Mouse (Mus musculus): ENCODE data around the gene Pik3r2. TPM values are rescaled to one million over a fixed set of nuclear protein-coding genes. Genes with fewer than 3 reads are reported as not detected.

Pik3r2 gene
- polyA plus RNA-seq, 1 experiment: 86.8 TPM

- no peak for TF ChIP-seq GATA1 (IDR thresholded peaks at IDR 0.05; ENCODE audit: low read length)
Measured at GRCm38 (mm10) chr8:70757523-70758307, 18.8 kb downstream of the Pik3r2 start.

- no peak for TF ChIP-seq GATA1 (IDR thresholded peaks at IDR 0.05; ENCODE audit: low read length)
Measured at GRCm38 (mm10) chr8:70756476-70757040, 20.0 kb downstream of the Pik3r2 start.

- no peak for TF ChIP-seq GATA1 (IDR thresholded peaks at IDR 0.05; ENCODE audit: low read length)
Measured at GRCm38 (mm10) chr8:70755661-70756475, 20.6 kb downstream of the Pik3r2 start.

GRCm38 (mm10) chr8:70754871-70755660 lies 21.4 kb downstream of the Pik3r2 start:
- TF ChIP-seq GATA1 (IDR thresholded peaks at IDR 0.05; ENCODE audit: low read length): no peak

GRCm38 (mm10) chr8:70754043-70754870 lies 22.3 kb downstream of the Pik3r2 start, which contains the start of gene Rab3a:
TSS of gene Rab3a (plus strand) at chr8:70754679.
- TF ChIP-seq GATA1 (IDR thresholded peaks at IDR 0.05; ENCODE audit: low read length): no peak

- no peak for TF ChIP-seq GATA1 (IDR thresholded peaks at IDR 0.05; ENCODE audit: low read length)
Measured at GRCm38 (mm10) chr8:70753151-70753550, 23.4 kb downstream of the Pik3r2 start.

GRCm38 (mm10) chr8:70752000-70752764 lies 24.3 kb downstream of the Pik3r2 start:
- TF ChIP-seq GATA1 (IDR thresholded peaks at IDR 0.05; ENCODE audit: low read length): no peak

- no peak for TF ChIP-seq GATA1 (IDR thresholded peaks at IDR 0.05; ENCODE audit: low read length)
Measured at GRCm38 (mm10) chr8:70750128-70750680, 26.3 kb downstream of the Pik3r2 start.

GRCm38 (mm10) chr8:70749097-70749674 lies 27.3 kb downstream of the Pik3r2 start:
- TF ChIP-seq GATA1 (IDR thresholded peaks at IDR 0.05; ENCODE audit: low read length): no peak

GRCm38 (mm10) chr8:70748246-70749096 lies 28.0 kb downstream of the Pik3r2 start:
- no peak for TF ChIP-seq GATA1 (IDR thresholded peaks at IDR 0.05; ENCODE audit: low read length)

GRCm38 (mm10) chr8:70747211-70747890 lies 29.2 kb downstream of the Pik3r2 start:
- no peak for TF ChIP-seq GATA1 (IDR thresholded peaks at IDR 0.05; ENCODE audit: low read length)

- TF ChIP-seq GATA1 (IDR thresholded peaks at IDR 0.05; ENCODE audit: low read length): no peak
Measured at GRCm38 (mm10) chr8:70746676-70747075, 29.8 kb downstream of the Pik3r2 start.

All from G1E-ER4 (cell line).